ENCODE assay signal across 30 mouse cellular contexts in the genomic region with DNA sequence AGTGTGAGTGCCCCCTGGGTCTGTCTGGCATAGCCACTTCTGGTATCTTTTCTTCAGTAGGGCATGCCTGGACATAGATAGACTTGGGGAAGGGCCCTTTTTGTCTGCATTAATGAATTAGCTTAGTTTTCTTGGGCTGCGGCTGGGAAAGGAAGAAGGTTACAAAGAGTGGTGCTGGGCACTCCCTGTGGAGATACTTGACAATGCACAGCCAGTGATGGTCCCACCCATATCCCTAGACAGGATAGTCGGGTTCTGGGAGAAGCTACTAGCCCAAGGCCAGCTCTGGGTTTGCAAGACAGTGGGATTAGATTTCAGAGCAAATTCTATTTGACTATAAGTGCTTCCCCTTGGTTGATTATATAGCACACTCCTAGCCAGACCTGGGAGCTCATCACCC. TPM values are rescaled to one million over a fixed set of nuclear protein-coding genes. Genes with fewer than 3 reads are reported as not detected.
A peak's percentile ranks its signal among the peaks of the same experiment; 100 is the strongest.
DNase-seq lines count a peak whose midpoint lies in the region; ATAC-seq and TF ChIP-seq lines count a peak whose summit lies in the region.
"Had no signal": no experiment of that assay in that cellular context is flagged by ENCODE, and none has a peak within 500 bp of the region (broad histone marks: within the 10 kb centered on the region; RNA-seq: fewer than 3 reads in every experiment).

No protein-coding gene starts in this region.

- no peak for TF ChIP-seq POLR2A in ES-Bruce4 (IDR thresholded peaks at IDR 0.05; ENCODE audit: insufficient read depth, low read length)

- no peak overlapping the region for H3K9ac ChIP-seq in hindbrain, embryonic 11.5 days (ENCODE audit: low read depth, low read length)
- no peak overlapping the region for H3K9ac ChIP-seq in hindbrain, postnatal 0 days (replicated peaks; ENCODE audit: low read length)
- no peak overlapping the region for H3K9ac ChIP-seq in ES-Bruce4 (ENCODE audit: low read depth, poor library complexity, severe bottlenecking)
- no peak overlapping the region for H3K9ac ChIP-seq in ES-E14 (ENCODE audit: insufficient read depth, low read depth, low read length, poor library complexity, severe bottlenecking)
- no peak overlapping the region for H3K9ac ChIP-seq in midbrain, embryonic 11.5 days (ENCODE audit: low read length)
- H3K9ac ChIP-seq: embryonic facial prominence, embryonic 12.5 days; forebrain, embryonic 12.5 days; forebrain, embryonic 15.5 days; heart, embryonic 13.5 days; hindbrain, embryonic 12.5 days; hindbrain, embryonic 15.5 days had no signal

- no peaks in the 10 kb centered on the region for H3K27me3 ChIP-seq in hindbrain, embryonic 11.5 days (ENCODE audit: control insufficient read depth, insufficient read depth, low read length)
- no peaks in the 10 kb centered on the region for H3K27me3 ChIP-seq in hindbrain, postnatal 0 days (ENCODE audit: insufficient read depth, low read length)
- H3K27me3 ChIP-seq in ES-Bruce4 (ENCODE audit: control insufficient read depth, insufficient read depth, low read length, poor library complexity, severe bottlenecking): no peaks in the 10 kb centered on the region
- no peaks in the 10 kb centered on the region for H3K27me3 ChIP-seq in midbrain, embryonic 11.5 days (ENCODE audit: control insufficient read depth, insufficient read depth, low read length)
- H3K27me3 ChIP-seq: CH12.LX; embryonic facial prominence, embryonic 12.5 days; forebrain, embryonic 12.5 days; forebrain, embryonic 15.5 days; heart, embryonic 13.5 days; hindbrain, embryonic 12.5 days; hindbrain, embryonic 15.5 days had no signal

- intact Hi-C loops in left cerebral cortex, postnatal 25 days (cut with DNase I): no loop called here

- no peak overlapping the region for H3K27ac ChIP-seq in hindbrain, embryonic 11.5 days (ENCODE audit: low read depth, low read length)
- H3K27ac ChIP-seq in hindbrain, postnatal 0 days: no peak overlapping the region
- H3K27ac ChIP-seq in ES-Bruce4 (ENCODE audit: insufficient read depth, low read length) (peak overlapping the region; percentile 97), ES-E14 (ENCODE audit: insufficient read depth, low read depth, low read length, poor library complexity, severe bottlenecking) (no peak overlapping the region)
- H3K27ac ChIP-seq in midbrain, embryonic 11.5 days (ENCODE audit: low read depth, low read length): no peak overlapping the region
- H3K27ac ChIP-seq: embryonic facial prominence, embryonic 12.5 days; forebrain, embryonic 12.5 days; forebrain, embryonic 15.5 days; heart, adult 2 months; heart, embryonic 10.5 days; heart, embryonic 13.5 days; hindbrain, embryonic 12.5 days; hindbrain, embryonic 15.5 days had no signal

- H3K36me3 ChIP-seq in hindbrain, embryonic 11.5 days (ENCODE audit: control insufficient read depth, insufficient read depth, low read length): no peaks in the 10 kb centered on the region
- no peaks in the 10 kb centered on the region for H3K36me3 ChIP-seq in hindbrain, postnatal 0 days (ENCODE audit: insufficient read depth, low read length)
- H3K36me3 ChIP-seq in ES-Bruce4 (ENCODE audit: control insufficient read depth, insufficient read depth, low read length, poor library complexity, severe bottlenecking): no peaks in the 10 kb centered on the region; the same call in 1 of the 2 replicates
- H3K36me3 ChIP-seq in ES-E14 (ENCODE audit: control insufficient read depth, insufficient read depth, low read length, poor library complexity, severe bottlenecking): no peaks in the 10 kb centered on the region; the same call in 1 of the 2 replicates
- no peaks in the 10 kb centered on the region for H3K36me3 ChIP-seq in midbrain, embryonic 11.5 days (ENCODE audit: control insufficient read depth, insufficient read depth, low read length)
- H3K36me3 ChIP-seq: embryonic facial prominence, embryonic 12.5 days; forebrain, embryonic 12.5 days; forebrain, embryonic 15.5 days; G1E; heart, embryonic 10.5 days; heart, embryonic 13.5 days; hindbrain, embryonic 12.5 days; hindbrain, embryonic 15.5 days had no signal

- 73% methylated on average over 2 of the region's 2 CpGs for WGBS in hindbrain, embryonic 11.5 days
- 71% methylated on average over 2 of the region's 2 CpGs for WGBS in hindbrain, postnatal 0 days
- WGBS in midbrain, embryonic 11.5 days: 82% methylated on average over 2 of the region's 2 CpGs

- DNase-seq in hindbrain, embryonic 11.5 days (ENCODE audit: low spot score): peak; percentile 4
- DNase-seq in hindbrain, postnatal 0 days (ENCODE audit: low spot score): no peak
- DNase-seq in ES-E14 (ENCODE audit: low read depth, low spot score) (peak; percentile 21), WW6 (ENCODE audit: low read depth, low spot score) (peak; percentile 29)
- no peak for DNase-seq in midbrain, embryonic 11.5 days (ENCODE audit: low spot score, missing footprints)
- DNase-seq in left cerebral cortex, postnatal 25 days (ENCODE audit: low spot score in 2 of 2): no peak
- DNase-seq: adrenal gland, adult 2 months; adrenal gland, postnatal 25 days; B cell, adult 2 months; cerebellum, adult 11-12 months; cerebellum, adult 8-10 months; cerebellum, postnatal 10 days; gastrocnemius, postnatal 36 days; heart, adult 2 months; heart, postnatal 14 days; heart, postnatal 4 days; kidney, adult 18-20 months had no signal

- no peaks in the 10 kb centered on the region for H3K9me3 ChIP-seq in hindbrain, embryonic 11.5 days (ENCODE audit: control insufficient read depth, low read length)
- no peaks in the 10 kb centered on the region for H3K9me3 ChIP-seq in hindbrain, postnatal 0 days (ENCODE audit: low read length)
- 0 out of 2 replicates have a peak, but pooled peaks cover 3% of the 10 kb centered on the region for H3K9me3 ChIP-seq in ES-Bruce4 (replicated peaks; ENCODE audit: control insufficient read depth, insufficient read depth, low read length, poor library complexity, severe bottlenecking)
- no peaks in the 10 kb centered on the region for H3K9me3 ChIP-seq in ES-E14 (ENCODE audit: control insufficient read depth, insufficient read depth, low read depth, low read length)
- H3K9me3 ChIP-seq in midbrain, embryonic 11.5 days (ENCODE audit: control insufficient read depth, low read length): no peaks in the 10 kb centered on the region
- H3K9me3 ChIP-seq: embryonic facial prominence, embryonic 12.5 days; forebrain, embryonic 12.5 days; forebrain, embryonic 15.5 days; G1E; heart, embryonic 10.5 days; heart, embryonic 13.5 days; hindbrain, embryonic 12.5 days; hindbrain, embryonic 15.5 days had no signal

- no peak overlapping the region for H3K4me3 ChIP-seq in hindbrain, embryonic 11.5 days (ENCODE audit: low read depth, low read length)
- H3K4me3 ChIP-seq in hindbrain, postnatal 0 days (ENCODE audit: low read length): no peak overlapping the region
- H3K4me3 ChIP-seq in ES-Bruce4 (ENCODE audit: low read depth, low read length) (no peak overlapping the region), ES-E14 (ENCODE audit: insufficient read depth in 1 of 2, low read depth in 1 of 2, low read length in 2 of 2, poor library complexity in 1 of 2, severe bottlenecking in 1 of 2) (no peak overlapping the region)
- no peak overlapping the region for H3K4me3 ChIP-seq in midbrain, embryonic 11.5 days (ENCODE audit: low read depth, low read length)
- H3K4me3 ChIP-seq: embryonic facial prominence, embryonic 12.5 days; erythroblast, embryonic 14.5 days; forebrain, embryonic 12.5 days; forebrain, embryonic 15.5 days; heart, adult 2 months; heart, embryonic 10.5 days; heart, embryonic 13.5 days; hindbrain, embryonic 12.5 days; hindbrain, embryonic 15.5 days had no signal

- no peak for ATAC-seq in hindbrain, embryonic 11.5 days (ENCODE audit: low FRiP score)
- ATAC-seq in hindbrain, postnatal 0 days: no peak
- no peak for ATAC-seq in midbrain, embryonic 11.5 days (ENCODE audit: low FRiP score)
- ATAC-seq: forebrain, embryonic 15.5 days; intestine, embryonic 16.5 days had no signal

- TF ChIP-seq EP300 in ES-Bruce4 (IDR thresholded peaks at IDR 0.05; ENCODE audit: insufficient read depth, low read depth, low read length): peak; percentile 71; the same call in 1 of the 2 replicates

- no peak overlapping the region for H3K4me2 ChIP-seq in hindbrain, embryonic 11.5 days (replicated peaks; ENCODE audit: low read depth, low read length)
- no peak overlapping the region for H3K4me2 ChIP-seq in hindbrain, postnatal 0 days (ENCODE audit: low read depth, low read length)
- no peak overlapping the region for H3K4me2 ChIP-seq in midbrain, embryonic 11.5 days
- H3K4me2 ChIP-seq: embryonic facial prominence, embryonic 12.5 days; forebrain, embryonic 12.5 days; forebrain, embryonic 15.5 days; heart, embryonic 13.5 days; hindbrain, embryonic 12.5 days; hindbrain, embryonic 15.5 days had no signal

- in situ Hi-C loops in ES-E14 (cut with MboI; ENCODE audit: low sequenced_read_pairs in 2 of 2, unreplicated experiment in 2 of 2): no loop called here

- no peak for TF ChIP-seq CTCF in hindbrain, postnatal 0 days (IDR thresholded peaks at IDR 0.05; ENCODE audit: low read depth)
- no peak for TF ChIP-seq CTCF in ES-Bruce4 (IDR thresholded peaks at IDR 0.05; ENCODE audit: low read depth, low read length)

- no peaks in the 10 kb centered on the region for H3K4me1 ChIP-seq in hindbrain, embryonic 11.5 days (replicated peaks; ENCODE audit: control insufficient read depth, insufficient read depth, low read length)
- no peaks in the 10 kb centered on the region for H3K4me1 ChIP-seq in hindbrain, postnatal 0 days (ENCODE audit: insufficient read depth, low read length)
- H3K4me1 ChIP-seq in ES-Bruce4 (ENCODE audit: control insufficient read depth, insufficient read depth, low read length): no peaks in the 10 kb centered on the region
- H3K4me1 ChIP-seq in ES-E14 (ENCODE audit: control insufficient read depth in 2 of 2, insufficient read depth in 2 of 2, low read length in 2 of 2, poor library complexity in 1 of 2): peaks cover 0 to 2% of the 10 kb centered on the region in 2 experiments; a peak in 1 of 4 replicates
- peaks cover 11% of the 10 kb centered on the region for H3K4me1 ChIP-seq in midbrain, embryonic 11.5 days (ENCODE audit: control insufficient read depth, insufficient read depth, low read length)
- H3K4me1 ChIP-seq: embryonic facial prominence, embryonic 12.5 days; forebrain, embryonic 15.5 days; heart, embryonic 10.5 days; heart, embryonic 13.5 days; hindbrain, embryonic 12.5 days; hindbrain, embryonic 15.5 days had no signal

RNA-seq across cellular contexts. Expression of a gene that starts 17.5 kb away (rescaled TPM):
- polyA plus RNA-seq in hindbrain, embryonic 11.5 days (2014; fragmentation: Nextera tagmentation; extraction: Ambion mirVana): 295 and 320 TPM in 2 replicates
- total RNA-seq in hindbrain, postnatal 0 days (2014; rRNA removed): 38.9 and 43.2 TPM in 2 replicates
- polyA plus RNA-seq in hindbrain, postnatal 0 days (2015; fragmentation: Nextera tagmentation; extraction: Ambion mirVana): 188 and 200 TPM in 2 replicates
- 216 and 232 TPM in 2 replicates for polyA plus RNA-seq in ES-Bruce4 (2011; ENCODE audit: insufficient read depth, insufficient read length, low read depth, missing spikeins)
- 54.3 and 85.8 TPM in 2 replicates for total RNA-seq in ES-E14 (2012; rRNA removed)
- polyA plus RNA-seq in midbrain, embryonic 11.5 days (2014; fragmentation: Nextera tagmentation; extraction: Ambion mirVana): 330 and 344 TPM in 2 replicates
- total RNA-seq in left cerebral cortex, postnatal 25 days (2021): 10 to 100 TPM; 92.2 to 96.6 TPM

RNA-seq across cellular contexts. Expression of a gene that starts 57.1 kb away (rescaled TPM):
- polyA plus RNA-seq in hindbrain, embryonic 11.5 days (2014; fragmentation: Nextera tagmentation; extraction: Ambion mirVana): 0.36 and 0.38 TPM in 2 replicates
- 0.47 and 0.83 TPM in 2 replicates for total RNA-seq in hindbrain, postnatal 0 days (2014; rRNA removed)
- polyA plus RNA-seq in hindbrain, postnatal 0 days (2015; fragmentation: Nextera tagmentation; extraction: Ambion mirVana): 0.42 and 0.61 TPM in 2 replicates
- 0.32 TPM in 1 of 2 replicates, not detected in the other for polyA plus RNA-seq in ES-Bruce4 (2011; ENCODE audit: insufficient read depth, insufficient read length, low read depth, missing spikeins)
- 1.5 and 3.5 TPM in 2 replicates for total RNA-seq in ES-E14 (2012; rRNA removed)
- polyA plus RNA-seq in midbrain, embryonic 11.5 days (2014; fragmentation: Nextera tagmentation; extraction: Ambion mirVana): 0.25 and 0.52 TPM in 2 replicates
- total RNA-seq in left cerebral cortex, postnatal 25 days (2021): under 1 TPM; 0.62 to 0.83 TPM
- total RNA-seq: adrenal gland, adult 2 months; adrenal gland, postnatal 25 days; granulocyte monocyte progenitor cell, adult 5-6 weeks had no signal
- polyA plus RNA-seq: erythroblast, embryonic 14.5 days; G1E had no signal

Comparison
In these comparisons a context has a peak if more than half of its experiments do, and no peak if none do; other contexts are left out.
1. DNase-seq: peak in hindbrain, embryonic 11.5 days (single experiment), ES-E14 (single experiment) and WW6 (single experiment); none in hindbrain, postnatal 0 days (single experiment), midbrain, embryonic 11.5 days (single experiment) and left cerebral cortex, postnatal 25 days (0 of 2).